Mouse (Mus musculus): ENCODE results near the gene Dnaaf1. TPM values are rescaled to one million over a fixed set of nuclear protein-coding genes. Genes with fewer than 3 reads are reported as not detected.

Dnaaf1 gene
- polyA plus RNA-seq, 1 experiment from 2014 or later = 0.30 TPM

- no peaks in the 10 kb centered on the region for H3K36me3 ChIP-seq (ENCODE audit: control insufficient read depth, insufficient read depth, low read length)
- peak overlapping the region; percentile 72 for H3K4me2 ChIP-seq (ENCODE audit: low read depth, low read length)
- no peaks in the 10 kb centered on the region for H3K27me3 ChIP-seq (ENCODE audit: control insufficient read depth, insufficient read depth, low read length)
- peak; percentile 71 for ATAC-seq (ENCODE audit: insufficient read depth, low FRiP score)
- H3K4me1 ChIP-seq (ENCODE audit: control insufficient read depth, insufficient read depth, low read length) = peaks cover 3% of the 10 kb centered on the region; the same call in 1 of the 2 replicates
- 9% methylated on average over 15 of the region's 24 CpGs for WGBS
- no peaks in the 10 kb centered on the region for H3K9me3 ChIP-seq (replicated peaks; ENCODE audit: control insufficient read depth, low read length)
- H3K4me3 ChIP-seq (replicated peaks; ENCODE audit: low read length) = peak overlapping the region; percentile 44
- H3K9ac ChIP-seq (ENCODE audit: low read length) = peak overlapping the region; percentile 70
- peak overlapping the region; percentile 23; the same call in 1 of the 2 replicates for H3K27ac ChIP-seq (ENCODE audit: low read length)
These were observed 10.9 kb downstream of the Dnaaf1 start for GRCm38 (mm10) chr8:119585901-119586300.

DNA sequence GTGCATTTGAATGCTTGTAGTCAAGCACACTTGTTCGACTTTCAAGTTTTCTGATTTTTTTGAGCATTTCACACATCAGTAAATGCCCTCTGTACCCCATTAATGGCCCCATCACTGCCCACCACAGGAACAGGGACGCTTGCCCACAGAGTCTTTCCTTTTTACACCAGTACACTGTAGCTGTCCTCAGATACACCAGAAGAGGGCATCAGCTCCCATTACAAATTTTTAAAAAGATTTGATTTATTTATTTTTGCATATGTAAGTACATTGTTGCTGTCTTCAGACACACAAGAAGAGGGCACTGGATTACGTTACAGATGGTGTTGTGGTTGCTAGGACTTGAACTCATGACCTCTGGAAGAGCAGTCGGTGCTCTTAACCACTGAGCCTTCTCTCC, 13.3 kb downstream of the Dnaaf1 start:
- H3K27ac ChIP-seq (ENCODE audit: low read length) = no peak overlapping the region
- no peaks in the 10 kb centered on the region for H3K27me3 ChIP-seq (ENCODE audit: control insufficient read depth, insufficient read depth, low read length)
- ATAC-seq (ENCODE audit: insufficient read depth, low FRiP score) = no peak
- no peaks in the 10 kb centered on the region for H3K9me3 ChIP-seq (replicated peaks; ENCODE audit: control insufficient read depth, low read length)
- H3K9ac ChIP-seq (ENCODE audit: low read length) = no peak overlapping the region
- WGBS = 66% methylated on average over 4 of the region's 4 CpGs
- no peak overlapping the region for H3K4me3 ChIP-seq (replicated peaks; ENCODE audit: low read length)
- H3K4me1 ChIP-seq (ENCODE audit: control insufficient read depth, insufficient read depth, low read length) = peaks cover 3% of the 10 kb centered on the region; the same call in 1 of the 2 replicates
- H3K36me3 ChIP-seq (ENCODE audit: control insufficient read depth, insufficient read depth, low read length) = no peaks in the 10 kb centered on the region
- no peak overlapping the region for H3K4me2 ChIP-seq (ENCODE audit: low read depth, low read length)

DNA sequence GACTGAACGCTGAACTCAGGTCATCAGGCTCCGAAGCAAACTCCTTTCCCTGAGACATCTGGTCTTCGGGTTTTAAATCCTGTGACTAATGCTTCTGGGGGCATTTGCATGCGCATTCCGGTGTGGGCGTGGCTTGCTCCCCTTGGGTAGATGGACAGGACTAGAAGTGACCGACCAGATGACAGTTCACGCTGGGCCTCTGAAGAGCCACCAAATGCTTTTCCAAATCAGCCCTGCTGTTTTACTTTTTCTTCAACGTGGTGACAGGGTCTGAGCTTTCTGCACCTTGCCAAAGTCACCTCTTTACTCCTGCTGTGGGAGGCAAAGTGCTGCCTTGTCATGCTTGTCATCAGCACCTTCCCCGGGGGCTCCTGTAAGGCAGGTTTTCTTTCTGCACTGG, 13.8 kb downstream of the Dnaaf1 start:
- no peak overlapping the region for H3K4me2 ChIP-seq (ENCODE audit: low read depth, low read length)
- WGBS = 26% methylated on average over 10 of the region's 10 CpGs
- no peak overlapping the region for H3K4me3 ChIP-seq (replicated peaks; ENCODE audit: low read length)
- H3K36me3 ChIP-seq (ENCODE audit: control insufficient read depth, insufficient read depth, low read length) = no peaks in the 10 kb centered on the region
- H3K9me3 ChIP-seq (replicated peaks; ENCODE audit: control insufficient read depth, low read length) = no peaks in the 10 kb centered on the region
- peaks cover 3% of the 10 kb centered on the region; the same call in 1 of the 2 replicates for H3K4me1 ChIP-seq (ENCODE audit: control insufficient read depth, insufficient read depth, low read length)
- no peaks in the 10 kb centered on the region for H3K27me3 ChIP-seq (ENCODE audit: control insufficient read depth, insufficient read depth, low read length)
- H3K27ac ChIP-seq (ENCODE audit: low read length) = no peak overlapping the region
- no peak overlapping the region for H3K9ac ChIP-seq (ENCODE audit: low read length)
- no peak for ATAC-seq (ENCODE audit: insufficient read depth, low FRiP score)

GRCm38 (mm10) chr8:119590348-119590747, 15.3 kb downstream of the Dnaaf1 start:
- Histone ChIP-seq H3K9me3 (replicated peaks; ENCODE audit: control insufficient read depth, low read length) (no peaks in the 10 kb centered on the region), H3K4me1 (ENCODE audit: control insufficient read depth, insufficient read depth, low read length) (peaks cover 3% of the 10 kb centered on the region; the same call in 1 of the 2 replicates), H3K27me3 (ENCODE audit: control insufficient read depth, insufficient read depth, low read length) (no peaks in the 10 kb centered on the region), H3K4me3 (replicated peaks; ENCODE audit: low read length) (no peak overlapping the region), H3K27ac (ENCODE audit: low read length) (no peak overlapping the region), H3K4me2 (ENCODE audit: low read depth, low read length) (no peak overlapping the region), H3K9ac (ENCODE audit: low read length) (no peak overlapping the region), H3K36me3 (ENCODE audit: control insufficient read depth, insufficient read depth, low read length) (no peaks in the 10 kb centered on the region)
- ATAC-seq (ENCODE audit: insufficient read depth, low FRiP score) = peak; percentile 38; the same call in 1 of the 2 replicates
- 67% methylated on average over 14 of the region's 14 CpGs for WGBS

DNA sequence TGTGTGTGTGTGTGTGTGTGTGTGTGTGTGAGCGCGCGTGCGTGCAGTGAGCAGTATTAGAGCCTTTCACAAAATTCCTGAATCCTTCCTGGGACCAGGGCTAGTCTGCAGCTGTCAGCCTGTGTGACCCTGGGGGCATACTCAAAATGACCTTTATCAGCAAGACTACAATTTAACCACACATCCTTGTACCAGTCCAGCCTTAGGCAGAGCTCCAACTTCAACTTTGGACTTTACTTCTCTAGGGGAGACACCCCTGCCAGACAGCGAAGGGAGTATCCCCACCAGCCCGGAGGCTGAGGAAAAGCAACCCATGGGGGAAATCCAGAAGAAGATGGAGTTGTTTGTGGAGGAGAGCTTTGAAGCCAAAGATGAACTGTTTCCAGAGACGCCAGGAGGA, 16.4 kb downstream of the Dnaaf1 start:
- Histone ChIP-seq H3K9me3 (replicated peaks; ENCODE audit: control insufficient read depth, low read length) (no peaks in the 10 kb centered on the region), H3K9ac (ENCODE audit: low read length) (no peak overlapping the region), H3K4me2 (ENCODE audit: low read depth, low read length) (no peak overlapping the region), H3K36me3 (ENCODE audit: control insufficient read depth, insufficient read depth, low read length) (no peaks in the 10 kb centered on the region), H3K4me1 (ENCODE audit: control insufficient read depth, insufficient read depth, low read length) (no peaks in the 10 kb centered on the region), H3K4me3 (replicated peaks; ENCODE audit: low read length) (no peak overlapping the region), H3K27me3 (ENCODE audit: control insufficient read depth, insufficient read depth, low read length) (no peaks in the 10 kb centered on the region), H3K27ac (ENCODE audit: low read length) (no peak overlapping the region)
- 87% methylated on average over 7 of the region's 7 CpGs for WGBS
- ATAC-seq (ENCODE audit: insufficient read depth, low FRiP score) = no peak

DNA sequence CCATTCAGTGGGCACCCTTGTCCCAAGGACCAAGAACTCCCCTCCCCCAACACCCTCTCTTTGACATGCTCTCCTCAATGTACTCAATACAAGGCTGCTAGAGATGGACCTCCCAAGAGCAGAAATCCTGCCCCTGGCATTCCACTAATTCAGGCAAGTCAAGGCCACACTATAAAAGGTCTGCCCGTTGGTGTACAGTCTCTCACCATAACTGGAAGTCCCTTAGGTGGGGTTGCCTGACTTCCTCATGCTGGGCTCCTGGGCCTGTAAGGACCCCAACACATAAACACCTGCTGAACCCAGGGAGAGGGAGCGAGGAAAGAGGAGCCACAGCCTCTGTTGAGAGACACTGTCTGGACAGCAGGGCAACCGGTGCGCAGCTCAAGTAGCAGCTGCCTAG, 28.7 kb downstream of the Dnaaf1 start:
- 90% methylated on average over 4 of the region's 4 CpGs for WGBS
- peak overlapping the region; percentile 92 for H3K9ac ChIP-seq (ENCODE audit: low read length)
- H3K4me1 ChIP-seq (ENCODE audit: control insufficient read depth, insufficient read depth, low read length) = peaks cover 10% of the 10 kb centered on the region
- H3K4me2 ChIP-seq (ENCODE audit: low read depth, low read length) = peak overlapping the region; percentile 86
- ATAC-seq (ENCODE audit: insufficient read depth, low FRiP score) = no peak
- H3K9me3 ChIP-seq (replicated peaks; ENCODE audit: control insufficient read depth, low read length) = no peaks in the 10 kb centered on the region
- no peak overlapping the region for H3K27ac ChIP-seq (ENCODE audit: low read length)
- no peak overlapping the region for H3K4me3 ChIP-seq (replicated peaks; ENCODE audit: low read length)
- no peaks in the 10 kb centered on the region for H3K27me3 ChIP-seq (ENCODE audit: control insufficient read depth, insufficient read depth, low read length)
- H3K36me3 ChIP-seq (ENCODE audit: control insufficient read depth, insufficient read depth, low read length) = peaks cover 21% of the 10 kb centered on the region

GRCm38 (mm10) chr8:119604398-119604803, 29.4 kb downstream of the Dnaaf1 start:
- 0 out of 2 replicates have a peak, but pooled peaks cover 4% of the 10 kb centered on the region for H3K9me3 ChIP-seq (replicated peaks; ENCODE audit: control insufficient read depth, low read length)
- peaks cover 10% of the 10 kb centered on the region for H3K4me1 ChIP-seq (ENCODE audit: control insufficient read depth, insufficient read depth, low read length)
- WGBS = 27% methylated on average over 12 of the region's 12 CpGs
- peaks cover 17% of the 10 kb centered on the region for H3K36me3 ChIP-seq (ENCODE audit: control insufficient read depth, insufficient read depth, low read length)
- peak overlapping the region; percentile 61; the same call in 1 of the 2 replicates for H3K27ac ChIP-seq (ENCODE audit: low read length)
- H3K4me2 ChIP-seq (ENCODE audit: low read depth, low read length) = peak overlapping the region; percentile 86
- H3K4me3 ChIP-seq (replicated peaks; ENCODE audit: low read length) = peak overlapping the region; percentile 82
- no peak for ATAC-seq (ENCODE audit: insufficient read depth, low FRiP score)
- H3K27me3 ChIP-seq (ENCODE audit: control insufficient read depth, insufficient read depth, low read length) = no peaks in the 10 kb centered on the region
- peak overlapping the region; percentile 92 for H3K9ac ChIP-seq (ENCODE audit: low read length)

DNA sequence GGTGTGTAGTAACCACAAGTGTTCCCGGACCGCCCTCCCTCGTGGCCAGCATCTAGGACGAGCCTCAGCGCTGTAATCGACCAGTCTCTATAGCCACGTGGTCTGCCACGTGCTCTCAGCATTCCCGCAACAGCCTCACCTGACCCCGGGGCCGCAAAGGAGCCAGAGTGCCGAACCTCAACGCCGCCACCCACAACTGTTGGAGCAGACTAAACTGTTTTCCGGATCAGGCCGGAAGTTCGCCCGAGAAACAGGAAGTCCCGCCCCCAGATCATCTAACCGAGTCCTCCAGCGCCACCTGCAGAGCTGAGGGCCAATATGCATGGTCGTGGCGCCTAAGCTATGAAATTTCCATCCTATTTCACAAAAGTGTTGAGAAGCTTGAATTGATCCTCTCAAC, 30.0 kb downstream of the Dnaaf1 start, which contains the start of gene Taf1c:
TSS of gene Taf1c (minus strand) at position 227 of the 400 bp plus-strand sequence.
- Histone ChIP-seq H3K27me3 (ENCODE audit: control insufficient read depth, insufficient read depth, low read length) (no peaks in the 10 kb centered on the region), H3K27ac (ENCODE audit: low read length) (peak within 1 kb of the TSS; percentile 61), H3K4me1 (ENCODE audit: control insufficient read depth, insufficient read depth, low read length) (peaks cover 10% of the 10 kb centered on the region), H3K4me2 (ENCODE audit: low read depth, low read length) (peak within 1 kb of the TSS; percentile 86), H3K36me3 (ENCODE audit: control insufficient read depth, insufficient read depth, low read length) (peaks cover 17% of the 10 kb centered on the region), H3K9ac (ENCODE audit: low read length) (peak within 1 kb of the TSS; percentile 92), H3K4me3 (replicated peaks; ENCODE audit: low read length) (peak within 1 kb of the TSS; percentile 82), H3K9me3 (replicated peaks; ENCODE audit: control insufficient read depth, low read length) (0 out of 2 replicates have a peak, but pooled peaks cover 7% of the 10 kb centered on the region)
- WGBS = under 1% methylated on average over 23 of the region's 23 CpGs
- ATAC-seq (ENCODE audit: insufficient read depth, low FRiP score) = peak; percentile 87

DNA sequence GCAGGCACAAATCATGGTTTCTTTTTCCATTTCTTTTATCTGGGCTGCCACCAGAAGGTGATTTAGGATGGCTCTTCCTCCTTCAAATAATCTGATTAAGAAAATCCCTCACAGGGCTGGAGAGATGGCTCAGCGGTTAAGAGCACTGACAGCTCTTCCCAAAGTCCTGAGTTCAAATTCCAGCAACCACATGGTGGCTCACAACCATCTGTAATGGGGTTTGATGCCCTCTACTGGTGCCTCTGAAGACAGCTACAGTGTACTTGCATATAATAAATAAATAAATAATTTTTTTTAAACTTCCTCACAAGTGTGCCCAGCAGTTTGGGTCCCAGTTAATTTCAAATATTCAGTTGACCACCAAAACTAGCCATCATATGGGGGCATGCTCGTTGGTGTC, 31.2 kb downstream of the Dnaaf1 start:
- no peak overlapping the region for H3K9ac ChIP-seq (ENCODE audit: low read length)
- H3K27me3 ChIP-seq (ENCODE audit: control insufficient read depth, insufficient read depth, low read length) = no peaks in the 10 kb centered on the region
- peaks cover 10% of the 10 kb centered on the region for H3K4me1 ChIP-seq (ENCODE audit: control insufficient read depth, insufficient read depth, low read length)
- H3K4me3 ChIP-seq (replicated peaks; ENCODE audit: low read length) = no peak overlapping the region
- H3K4me2 ChIP-seq (ENCODE audit: low read depth, low read length) = no peak overlapping the region
- no peak for ATAC-seq (ENCODE audit: insufficient read depth, low FRiP score)
- H3K36me3 ChIP-seq (ENCODE audit: control insufficient read depth, insufficient read depth, low read length) = peaks cover 11% of the 10 kb centered on the region
- H3K27ac ChIP-seq (ENCODE audit: low read length) = no peak overlapping the region
- 0 out of 2 replicates have a peak, but pooled peaks cover 7% of the 10 kb centered on the region for H3K9me3 ChIP-seq (replicated peaks; ENCODE audit: control insufficient read depth, low read length)
- WGBS = 83% methylated on average over 2 of the region's 2 CpGs
